23 mouse cellular contexts compared by ENCODE assay signal in the genomic region with DNA sequence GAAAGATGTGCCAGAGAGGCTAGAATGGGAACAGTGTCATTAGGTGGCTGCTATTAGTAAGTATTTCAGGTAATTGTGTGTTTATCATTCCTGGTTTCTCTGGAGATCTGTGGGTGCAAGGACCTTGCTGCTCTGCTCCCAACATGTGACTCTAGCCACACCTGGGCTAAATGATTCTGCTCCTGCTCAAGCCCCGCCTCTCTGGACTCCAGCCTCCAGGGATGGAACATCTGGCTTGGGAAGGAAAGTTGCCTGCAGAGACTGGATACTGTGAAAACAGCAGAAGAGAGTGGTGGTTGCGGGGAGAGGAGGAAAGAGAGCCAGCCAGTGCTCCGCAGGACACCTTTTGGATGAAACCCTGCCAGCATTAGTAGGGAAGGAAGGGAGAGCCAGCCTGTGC.
"Had no signal": no experiment of that assay in that cellular context is flagged by ENCODE, and none has a peak within 500 bp of the region (broad histone marks: within the 10 kb centered on the region; RNA-seq: fewer than 3 reads in every experiment).

No protein-coding gene starts in this region.

- H3K27ac ChIP-seq: gastrocnemius, adult 2 months; heart, embryonic 10.5 days; hindbrain, embryonic 10.5 days; hindbrain, embryonic 12.5 days; hindbrain, embryonic 14.5 days; limb, embryonic 13.5 days; limb, embryonic 15.5 days; liver, embryonic 12.5 days; liver, embryonic 14.5 days had no signal

- H3K4me2 ChIP-seq: heart, embryonic 12.5 days; hindbrain, embryonic 12.5 days; hindbrain, embryonic 14.5 days; limb, embryonic 13.5 days; limb, embryonic 15.5 days; liver, embryonic 12.5 days had no signal

- H3K9me3 ChIP-seq: heart, embryonic 10.5 days; heart, embryonic 12.5 days; hindbrain, embryonic 10.5 days; hindbrain, embryonic 12.5 days; limb, embryonic 13.5 days; limb, embryonic 15.5 days; liver, embryonic 12.5 days had no signal

- DNase-seq: gastrocnemius, adult 2 months; gastrocnemius, postnatal 10 days; gastrocnemius, postnatal 25 days; heart, postnatal 10 days; heart, postnatal 4 days; kidney, adult 11 months; kidney, adult 8-10 months; kidney, postnatal 14 days; kidney, postnatal 36 days; layer of hippocampus, adult 9-11 months; layer of hippocampus, postnatal 36 days; left cerebral cortex, postnatal 4 days had no signal

- ATAC-seq: hindbrain, embryonic 16.5 days; inflammation-experienced regulatory T-cells, adult 6 months; liver, embryonic 12.5 days had no signal

- H3K9ac ChIP-seq: heart, embryonic 12.5 days; hindbrain, embryonic 12.5 days; hindbrain, embryonic 14.5 days; limb, embryonic 13.5 days; limb, embryonic 15.5 days; liver, embryonic 12.5 days; liver, embryonic 14.5 days had no signal

- H3K27me3 ChIP-seq: heart, embryonic 12.5 days; hindbrain, embryonic 12.5 days; limb, embryonic 13.5 days; limb, embryonic 15.5 days; liver, embryonic 12.5 days had no signal

- H3K4me3 ChIP-seq: gastrocnemius, adult 2 months; heart, embryonic 10.5 days; heart, embryonic 12.5 days; hindbrain, embryonic 10.5 days; hindbrain, embryonic 12.5 days; limb, embryonic 13.5 days; limb, embryonic 15.5 days; liver, embryonic 12.5 days had no signal

- H3K36me3 ChIP-seq: heart, embryonic 10.5 days; heart, embryonic 12.5 days; hindbrain, embryonic 10.5 days; hindbrain, embryonic 12.5 days; limb, embryonic 13.5 days; limb, embryonic 15.5 days; liver, embryonic 12.5 days had no signal

- H3K4me1 ChIP-seq: hindbrain, embryonic 10.5 days; hindbrain, embryonic 12.5 days had no signal
